Mouse (Mus musculus) kidney, embryonic 16.5 days (tissue): Measurements from ENCODE around the gene Tmem81. TPM values are rescaled to one million over a fixed set of nuclear protein-coding genes. Genes with fewer than 3 reads are reported as not detected.

Experiments used
- ATAC-seq: fragments of 200-750 bp; cut with Nextera tagmentation; 2 replicates; pipeline ENCODE4 v1.8.0; 2017; ENCODE audit warnings: moderate TSS enrichment; ENCODE audit not compliant: low FRiP score, low TSS enrichment
- H3K27ac ChIP-seq: fragments of 300-500 bp; sonication (generic); 2 replicates; pipeline ENCODE4 v1.5.1; 2014; ENCODE audit warnings: low read length
- H3K27me3 ChIP-seq: fragments of 300-500 bp; sonication (generic); 2 replicates; pipeline ENCODE4 v1.6.1; 2014; ENCODE audit warnings: low read length, control low read depth, mixed read lengths; ENCODE audit not compliant: insufficient read depth
- H3K36me3 ChIP-seq: fragments of 300-500 bp; sonication (generic); 2 replicates; pipeline ENCODE4 v1.6.1; 2014; ENCODE audit warnings: low read length, control low read depth, mixed read lengths; ENCODE audit not compliant: insufficient read depth
- H3K4me1 ChIP-seq: fragments of 300-500 bp; sonication (generic); 2 replicates; pipeline ENCODE4 v1.6.1; 2014; ENCODE audit warnings: low read length, control low read depth, mixed read lengths; ENCODE audit not compliant: insufficient read depth
- H3K4me2 ChIP-seq: fragments of 300-500 bp; sonication (generic); replicated peaks from 2 replicates; pipeline ENCODE4 v1.6.1; 2014; ENCODE audit warnings: low read depth, low read length
- H3K4me3 ChIP-seq: fragments of 300-500 bp; sonication (generic); 2 replicates; pipeline ENCODE4 v1.5.1; 2014; ENCODE audit warnings: mild to moderate bottlenecking, low read length
- H3K9ac ChIP-seq: fragments of 300-500 bp; sonication (generic); replicated peaks from 2 replicates; pipeline ENCODE4 v1.6.1; 2014; ENCODE audit warnings: low read length
- H3K9me3 ChIP-seq: fragments of 300-500 bp; sonication (generic); 2 replicates; pipeline ENCODE4 v1.6.1; 2016; ENCODE audit warnings: low read length, control low read depth
- whole genome bisulfite sequencing: fragments of 180-500 bp; shearing (Covaris S2); extraction: QIAGEN DNeasy Blood & Tissue Kit; methylation state at CpG from one replicate; pipeline ENCODE4 v1.1.7; 2014; 5-methylcytosine and 5-hydroxymethylcytosine counted together
- polyA plus RNA-seq: library from polyadenylated mRNA; unstranded; fragments of >200 nt; fragmentation: Nextera tagmentation; extraction: Ambion mirVana; gene quantifications from 2 replicates; pipeline ENCODE4 v1.2.1, GENCODE M21; 2015

The Tmem81 gene
- polyA plus RNA-seq, 1 experiment from 2014 or later = 1.7 TPM

DNA sequence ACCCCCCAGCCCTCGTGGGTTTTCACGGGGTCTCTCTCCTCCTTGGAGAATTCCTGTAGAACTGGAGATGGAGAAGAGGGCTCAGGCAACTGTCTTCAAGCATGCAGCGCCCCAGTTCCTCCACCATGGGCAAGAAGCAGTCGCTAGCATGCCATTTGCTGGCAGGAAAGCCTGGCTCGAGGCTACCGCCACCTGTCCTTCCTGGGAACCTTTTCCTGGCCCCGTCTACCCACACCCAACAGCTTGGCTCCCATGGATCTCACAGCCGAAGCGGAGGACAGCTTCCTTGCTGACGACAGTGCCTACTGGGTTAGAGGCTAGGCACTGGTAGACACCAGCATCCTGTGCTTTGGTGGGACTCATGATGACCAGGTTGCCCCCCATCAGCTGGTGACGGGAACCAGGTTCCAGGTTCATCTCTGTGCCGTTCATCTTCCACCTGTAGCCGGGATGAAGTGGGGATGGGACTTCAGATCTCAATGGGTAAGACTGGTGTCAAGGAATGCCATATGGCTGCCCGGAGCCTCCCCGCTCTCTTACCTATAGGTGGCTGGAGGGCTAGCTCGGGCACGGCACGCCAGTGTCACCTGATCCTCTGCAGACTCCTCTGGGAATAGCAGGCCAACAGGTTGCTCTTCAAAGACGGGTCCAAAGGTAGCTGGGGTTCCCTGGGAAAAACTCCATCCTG is 22.8 kb downstream of the Tmem81 start:
- no peaks in the 10 kb centered on the region for H3K27me3 ChIP-seq
- no peak overlapping the region for H3K9ac ChIP-seq
- peaks cover 10% of the 10 kb centered on the region; the same call in 1 of the 2 replicates for H3K4me1 ChIP-seq
- H3K36me3 ChIP-seq = no peaks in the 10 kb centered on the region
- no peaks in the 10 kb centered on the region for H3K9me3 ChIP-seq
- ATAC-seq = no peak
- 87% methylated on average over 19 of the region's 19 CpGs for WGBS
- no peak overlapping the region for H3K4me2 ChIP-seq
- H3K4me3 ChIP-seq = no peak overlapping the region
- H3K27ac ChIP-seq = no peak overlapping the region

GRCm38 (mm10) chr1:132530631-132531191 is 24.7 kb downstream of the Tmem81 start:
- no peak for ATAC-seq
- peaks cover 15% of the 10 kb centered on the region for H3K4me1 ChIP-seq
- WGBS = 8% methylated on average over 5 of the region's 5 CpGs
- H3K27me3 ChIP-seq = peaks cover 5% of the 10 kb centered on the region; the same call in 1 of the 2 replicates
- H3K27ac ChIP-seq = no peak overlapping the region
- H3K9ac ChIP-seq = no peak overlapping the region
- no peaks in the 10 kb centered on the region for H3K36me3 ChIP-seq
- H3K4me2 ChIP-seq = no peak overlapping the region
- H3K9me3 ChIP-seq = no peaks in the 10 kb centered on the region
- H3K4me3 ChIP-seq = no peak overlapping the region

DNA sequence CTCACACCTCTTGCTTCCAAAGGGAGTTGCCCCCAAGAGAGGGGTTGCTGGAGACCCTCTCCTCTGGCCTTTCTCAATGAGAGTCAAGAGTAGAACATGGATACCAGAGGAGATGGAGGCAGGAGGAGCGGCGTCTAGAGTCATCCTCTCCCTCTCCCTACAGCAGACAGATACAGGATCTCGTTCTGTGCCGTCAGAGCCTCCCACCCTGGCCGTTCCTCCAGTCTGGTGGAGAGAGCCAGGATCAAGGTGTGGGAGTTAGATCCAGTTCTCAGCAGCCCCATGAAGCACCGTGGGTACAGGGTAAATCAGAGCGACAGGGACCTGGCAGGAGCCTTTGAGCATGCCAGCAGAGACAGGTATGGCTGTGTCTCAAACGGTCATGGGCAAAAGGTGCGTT is 26.5 kb downstream of the Tmem81 start:
- H3K4me3 ChIP-seq = no peak overlapping the region
- no peaks in the 10 kb centered on the region for H3K9me3 ChIP-seq
- 56% methylated on average over 9 of the region's 9 CpGs for WGBS
- H3K36me3 ChIP-seq = no peaks in the 10 kb centered on the region
- ATAC-seq = no peak
- no peak overlapping the region for H3K27ac ChIP-seq
- H3K9ac ChIP-seq = no peak overlapping the region
- peaks cover 5% of the 10 kb centered on the region; the same call in 1 of the 2 replicates for H3K27me3 ChIP-seq
- peaks cover 15% of the 10 kb centered on the region for H3K4me1 ChIP-seq
- H3K4me2 ChIP-seq = no peak overlapping the region

GRCm38 (mm10) chr1:132533840-132534239 is 27.8 kb downstream of the Tmem81 start:
- peaks cover 15% of the 10 kb centered on the region for H3K4me1 ChIP-seq
- no peaks in the 10 kb centered on the region for H3K36me3 ChIP-seq
- H3K27ac ChIP-seq = no peak overlapping the region
- H3K9me3 ChIP-seq = no peaks in the 10 kb centered on the region
- WGBS = 2% methylated on average over 8 of the region's 8 CpGs
- peak overlapping the region; percentile 16; the same call in 1 of the 2 replicates for H3K4me2 ChIP-seq
- peaks cover 5% of the 10 kb centered on the region; the same call in 1 of the 2 replicates for H3K27me3 ChIP-seq
- ATAC-seq = no peak
- no peak overlapping the region for H3K9ac ChIP-seq
- H3K4me3 ChIP-seq = no peak overlapping the region

- H3K27ac ChIP-seq = no peak overlapping the region
- ATAC-seq = no peak
- H3K27me3 ChIP-seq = peaks cover 17% of the 10 kb centered on the region; the same call in 1 of the 2 replicates
- H3K9me3 ChIP-seq = no peaks in the 10 kb centered on the region
- no peak overlapping the region for H3K9ac ChIP-seq
- H3K4me3 ChIP-seq = no peak overlapping the region
- H3K4me2 ChIP-seq = no peak overlapping the region
- H3K36me3 ChIP-seq = no peaks in the 10 kb centered on the region
- peaks cover 14% of the 10 kb centered on the region for H3K4me1 ChIP-seq
- 94% methylated on average over 4 of the region's 4 CpGs for WGBS
Observed at GRCm38 (mm10) chr1:132535541-132535940, 29.5 kb downstream of the Tmem81 start.

- Histone ChIP-seq H3K4me1 (peaks cover 18% of the 10 kb centered on the region), H3K9me3 (no peaks in the 10 kb centered on the region), H3K27ac (no peak overlapping the region), H3K4me2 (no peak overlapping the region), H3K4me3 (no peak overlapping the region), H3K27me3 (peaks cover 20% of the 10 kb centered on the region), H3K9ac (no peak overlapping the region), H3K36me3 (no peaks in the 10 kb centered on the region)
- ATAC-seq = no peak
- WGBS = 68% methylated on average over 3 of the region's 3 CpGs
Observed at GRCm38 (mm10) chr1:132536416-132536815, 30.4 kb downstream of the Tmem81 start.

- WGBS = 84% methylated on average over 5 of the region's 5 CpGs
- Histone ChIP-seq H3K4me1 (peaks cover 31% of the 10 kb centered on the region), H3K9ac (no peak overlapping the region), H3K4me3 (no peak overlapping the region), H3K27ac (no peak overlapping the region), H3K4me2 (no peak overlapping the region), H3K27me3 (peaks cover 33% of the 10 kb centered on the region), H3K9me3 (no peaks in the 10 kb centered on the region), H3K36me3 (no peaks in the 10 kb centered on the region)
- ATAC-seq = no peak
Observed at GRCm38 (mm10) chr1:132537736-132538135, 31.7 kb downstream of the Tmem81 start.

- Histone ChIP-seq H3K4me1 (peaks cover 27% of the 10 kb centered on the region), H3K4me2 (peak overlapping the region; percentile 40)
- 0 out of 2 replicates have a peak, but pooled peaks have one; percentile 20 for ATAC-seq
Observed at GRCm38 (mm10) chr1:132540701-132541100, 34.7 kb downstream of the Tmem81 start.

DNA sequence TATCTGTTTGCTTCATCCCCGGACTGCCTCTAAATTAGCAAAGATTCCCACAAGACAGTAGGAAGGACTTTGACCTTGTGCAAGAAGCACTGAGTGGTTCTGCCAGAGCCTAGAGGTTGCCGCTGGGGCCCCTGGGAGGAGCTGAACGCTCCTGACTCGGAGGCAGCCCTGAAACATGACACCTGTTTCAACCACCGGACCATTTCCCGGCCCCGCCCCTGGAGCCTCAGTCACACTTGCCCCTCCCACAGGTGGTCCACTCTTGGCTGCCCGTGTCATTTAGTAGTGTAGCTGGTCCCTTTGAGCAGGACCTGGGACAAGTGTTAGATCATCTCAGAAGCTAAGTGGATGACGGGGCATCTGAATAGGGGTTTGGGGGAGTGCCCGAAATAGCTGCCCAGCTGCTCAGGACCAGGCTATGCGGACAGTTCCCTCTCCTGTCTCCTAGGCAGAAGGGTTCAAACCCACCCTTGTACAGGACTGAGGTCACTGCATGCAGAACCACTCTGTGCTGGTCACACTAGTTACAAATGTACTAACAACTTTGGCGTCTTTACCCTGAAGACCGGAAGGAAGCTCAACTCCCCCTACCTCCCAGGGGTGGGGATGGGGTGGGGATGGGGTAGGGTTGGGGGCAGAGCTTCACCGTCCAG is 35.3 kb downstream of the Tmem81 start:
- H3K4me1 ChIP-seq = peaks cover 27% of the 10 kb centered on the region
- no peaks in the 10 kb centered on the region for H3K36me3 ChIP-seq
- no peak overlapping the region for H3K27ac ChIP-seq
- peak overlapping the region; percentile 40 for H3K4me2 ChIP-seq
- no peaks in the 10 kb centered on the region for H3K9me3 ChIP-seq
- H3K9ac ChIP-seq = no peak overlapping the region
- peaks cover 50% of the 10 kb centered on the region for H3K27me3 ChIP-seq
- ATAC-seq = peak; percentile 92
- H3K4me3 ChIP-seq = no peak overlapping the region
- 2% methylated on average over 14 of the region's 14 CpGs for WGBS

More at GRCm38 (mm10) chr1:132540701-132541100, 34.7 kb downstream of the Tmem81 start:
- Histone ChIP-seq H3K36me3 (no peaks in the 10 kb centered on the region), H3K4me3 (no peak overlapping the region), H3K27ac (no peak overlapping the region), H3K27me3 (peaks cover 50% of the 10 kb centered on the region), H3K9ac (no peak overlapping the region), H3K9me3 (no peaks in the 10 kb centered on the region)
- 52% methylated on average over 7 of the region's 7 CpGs for WGBS
